Mouse (Mus musculus) kidney, postnatal 10 days (tissue): ENCODE measurements around the gene Polr1c.

ENCODE experiments used
- DNase-seq: peaks from one replicate; pipeline ENCODE4 v3.0.0; 2021; ENCODE audit warnings: mixed read lengths

Polr1c gene

DNA sequence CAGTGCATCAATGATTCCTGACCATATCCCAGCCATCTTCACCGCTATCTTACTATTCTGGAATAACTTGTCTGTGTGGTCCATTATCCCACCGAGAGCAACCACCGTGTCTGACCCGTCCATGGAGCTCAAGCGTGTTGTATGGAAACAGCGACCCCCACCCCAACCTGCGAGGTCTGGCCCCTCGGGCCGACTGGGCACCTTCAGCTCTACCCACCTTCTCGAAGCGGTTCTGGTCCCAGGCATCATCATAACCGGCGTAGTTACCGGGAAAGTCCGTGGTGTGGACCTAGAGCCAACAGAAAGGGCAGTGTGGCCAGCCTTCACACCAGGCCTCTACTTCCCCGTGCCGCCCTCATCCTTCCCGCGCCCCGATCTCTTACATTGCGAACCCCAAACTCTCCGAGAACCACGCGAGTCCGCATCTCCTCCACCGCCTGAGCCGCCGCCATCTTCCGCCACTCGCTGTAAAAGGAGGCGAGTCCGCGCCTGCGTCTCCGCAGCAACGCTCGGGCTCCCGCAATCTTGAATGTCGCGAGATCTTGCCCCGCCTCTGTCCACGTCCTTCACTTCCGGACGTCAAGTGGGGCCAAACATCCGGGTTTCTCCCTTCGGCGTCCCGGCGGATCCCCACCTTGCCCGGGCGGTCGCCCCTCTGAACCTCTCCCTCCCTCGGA lies at the start of gene Polr1c, which contains the start of gene Yipf3:
Gene Polr1c, minus strand, starts transcription at position 543 of the 677 bp plus-strand sequence.
Gene Yipf3, plus strand, starts transcription at position 569 of the 677 bp plus-strand sequence.
- DNase-seq: peak; percentile 98

DNA sequence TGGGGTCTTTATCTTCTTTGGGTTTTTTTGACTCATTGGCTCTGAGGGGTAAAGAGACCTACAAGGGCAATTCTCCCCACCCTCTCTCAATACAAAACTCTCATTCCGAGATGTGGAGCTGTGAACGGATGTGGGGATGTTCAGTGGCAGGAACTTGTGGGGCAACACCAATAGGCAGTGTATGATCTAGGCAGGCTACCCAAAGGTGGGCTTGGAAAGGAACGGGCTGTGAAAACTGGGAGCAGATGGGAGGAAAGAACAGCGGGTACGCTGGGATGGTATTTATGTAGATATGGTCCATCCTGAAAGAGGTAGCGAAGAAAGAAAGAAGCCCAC lies 49.1 kb upstream of the Polr1c start:
- DNase-seq: no peak

DNA sequence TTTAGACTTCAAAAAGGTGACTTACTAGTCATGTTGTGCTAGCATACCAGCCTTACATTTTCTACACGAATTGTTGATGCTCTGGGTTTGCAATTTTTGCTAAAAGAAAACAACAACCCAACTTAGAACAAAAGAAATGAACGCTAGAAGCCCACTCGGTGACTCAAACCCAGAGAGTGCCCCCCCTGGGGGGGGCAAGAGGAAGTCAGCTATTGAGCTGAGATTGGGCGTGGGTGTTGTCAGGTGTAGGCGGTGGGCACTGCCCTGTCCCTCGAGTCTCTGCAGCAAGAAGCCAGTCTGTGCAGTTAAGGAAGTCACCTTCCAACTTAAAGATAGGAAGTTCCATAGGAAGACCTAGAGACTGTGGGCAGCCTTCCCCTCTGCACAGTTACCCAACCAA lies 48.7 kb upstream of the Polr1c start:
- no peak for DNase-seq

DNA sequence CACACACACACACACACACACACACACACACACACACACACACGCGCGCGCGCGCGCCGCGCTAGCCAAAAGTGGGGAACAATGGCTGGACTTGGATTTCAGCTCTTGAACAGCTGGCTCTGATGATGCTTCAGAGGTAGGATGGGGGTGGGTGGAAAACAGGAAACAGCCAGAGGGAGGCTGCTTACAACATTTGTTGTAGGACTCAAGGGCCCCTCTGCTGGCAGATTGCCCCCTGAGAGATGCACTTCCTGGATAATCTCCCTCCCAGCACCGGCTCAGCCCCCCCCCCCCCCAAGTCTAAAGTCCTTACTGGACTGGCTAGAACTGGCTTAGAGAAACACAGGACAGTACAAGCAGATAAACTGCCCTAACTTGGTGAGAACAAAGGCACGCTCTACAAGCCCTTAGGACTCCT lies 39.8 kb upstream of the Polr1c start:
- DNase-seq: peak; percentile 92

DNA sequence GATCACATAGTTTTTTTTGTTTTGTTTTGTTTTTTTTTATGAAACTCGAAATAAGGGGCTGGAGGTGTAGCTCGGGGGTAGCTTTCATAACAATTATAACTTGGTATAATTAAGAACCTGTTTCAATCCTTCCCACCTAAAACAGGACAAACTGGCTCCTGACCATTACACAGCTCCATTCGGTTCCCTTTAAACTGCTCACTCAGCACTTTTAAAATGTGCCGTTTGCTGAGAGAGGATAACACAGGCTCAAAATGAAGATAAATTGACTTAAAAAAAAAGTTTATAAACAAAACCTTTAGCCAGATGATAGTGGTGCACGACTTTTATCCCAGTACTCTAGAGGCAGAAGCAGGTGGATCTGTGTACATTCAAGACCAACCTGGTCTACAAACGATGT lies 37.6 kb upstream of the Polr1c start:
- DNase-seq: no peak

DNA sequence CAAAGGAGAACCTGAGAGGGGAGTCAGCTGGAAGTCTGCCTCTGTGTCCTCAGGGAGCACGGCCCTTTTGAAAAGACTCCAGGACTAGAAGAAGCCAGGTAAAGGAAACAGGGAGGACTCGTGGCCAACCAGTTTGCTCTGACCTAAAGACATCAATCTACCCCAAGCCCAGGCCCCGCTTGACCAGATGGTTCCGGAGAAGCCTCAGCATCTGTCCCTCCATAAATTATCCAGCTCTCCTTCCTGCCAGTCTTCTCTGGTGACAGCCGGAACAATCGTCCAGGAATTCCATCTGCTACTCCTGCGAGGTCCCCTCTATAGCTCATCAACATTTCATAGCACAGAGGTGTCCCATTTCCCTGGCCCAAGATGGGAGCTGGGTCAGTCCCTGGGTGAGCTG lies 36.8 kb upstream of the Polr1c start:
- no peak for DNase-seq

DNA sequence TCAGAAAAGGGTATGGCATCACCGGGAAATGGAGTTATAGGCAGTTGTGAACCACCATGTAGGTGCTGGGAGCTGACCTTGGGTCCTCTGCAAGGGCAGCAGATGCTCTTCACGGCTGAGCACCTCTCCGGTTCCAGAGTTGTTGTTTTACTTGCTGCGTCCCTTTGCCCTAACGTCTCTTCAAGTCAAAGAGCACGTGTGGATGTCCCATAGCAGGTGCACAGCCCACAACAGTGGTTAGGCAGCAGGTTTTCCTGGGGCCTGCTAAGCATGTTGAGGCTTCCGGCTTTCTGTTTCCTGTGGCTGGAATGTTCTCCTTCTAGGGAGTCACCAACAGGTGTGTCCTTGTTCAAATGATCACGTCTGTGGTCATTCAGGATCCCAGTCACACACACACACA lies 36.1 kb upstream of the Polr1c start:
- DNase-seq: no peak

DNA sequence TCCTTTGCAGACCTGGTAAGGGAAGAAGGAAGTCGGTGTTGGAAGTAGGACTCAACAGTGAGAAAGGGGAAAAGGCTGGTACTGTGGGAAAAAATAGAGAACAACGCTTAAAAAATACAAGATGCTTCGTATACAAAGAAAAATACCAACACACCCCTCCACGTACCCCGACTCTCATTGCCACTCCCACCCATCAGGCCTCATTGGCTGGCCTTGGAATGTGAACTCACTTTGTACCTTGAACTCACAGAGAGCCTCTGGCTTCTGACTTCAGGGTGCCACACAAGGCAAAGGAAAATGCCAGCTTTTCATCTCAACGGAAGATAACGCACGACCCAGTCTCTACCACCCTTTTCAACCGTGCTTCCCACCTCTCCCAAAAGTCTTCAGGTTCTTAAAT lies 35.3 kb upstream of the Polr1c start:
- DNase-seq: no peak

DNA sequence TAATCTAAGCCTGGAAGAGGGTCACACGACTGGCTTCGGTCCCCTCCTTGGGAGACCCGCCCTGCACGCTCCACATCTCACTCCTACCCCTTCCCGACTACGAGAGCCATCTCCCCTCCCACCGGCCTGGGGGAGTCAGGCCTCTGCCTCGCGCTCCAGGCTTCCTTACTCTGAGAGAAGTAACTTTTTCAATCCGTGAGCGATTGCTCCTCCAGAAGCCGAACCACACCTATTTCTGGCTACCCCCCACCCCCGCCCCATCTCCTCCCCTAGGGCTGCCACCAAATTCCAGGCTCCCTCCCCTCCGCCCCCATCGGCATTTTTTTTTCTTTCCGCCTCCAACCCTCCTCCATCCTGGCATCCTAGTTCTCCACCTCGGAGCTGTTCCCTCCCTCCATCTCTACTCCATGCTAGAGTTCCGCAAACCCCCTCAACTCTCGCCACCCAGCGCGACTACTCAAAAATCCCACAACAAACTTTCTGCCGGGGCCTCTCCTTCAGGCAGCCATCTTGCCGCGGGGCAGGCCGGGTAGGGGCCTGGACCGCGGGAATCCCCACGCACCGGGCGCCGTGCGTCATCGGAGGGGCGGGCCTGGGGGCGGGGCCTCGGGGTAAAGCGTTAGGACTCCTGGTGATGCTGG lies 34.7 kb upstream of the Polr1c start, which contains the start of gene Tjap1:
Gene Tjap1, minus strand, starts transcription at position 544 of the 641 bp plus-strand sequence.
- DNase-seq: peak; percentile 96

DNA sequence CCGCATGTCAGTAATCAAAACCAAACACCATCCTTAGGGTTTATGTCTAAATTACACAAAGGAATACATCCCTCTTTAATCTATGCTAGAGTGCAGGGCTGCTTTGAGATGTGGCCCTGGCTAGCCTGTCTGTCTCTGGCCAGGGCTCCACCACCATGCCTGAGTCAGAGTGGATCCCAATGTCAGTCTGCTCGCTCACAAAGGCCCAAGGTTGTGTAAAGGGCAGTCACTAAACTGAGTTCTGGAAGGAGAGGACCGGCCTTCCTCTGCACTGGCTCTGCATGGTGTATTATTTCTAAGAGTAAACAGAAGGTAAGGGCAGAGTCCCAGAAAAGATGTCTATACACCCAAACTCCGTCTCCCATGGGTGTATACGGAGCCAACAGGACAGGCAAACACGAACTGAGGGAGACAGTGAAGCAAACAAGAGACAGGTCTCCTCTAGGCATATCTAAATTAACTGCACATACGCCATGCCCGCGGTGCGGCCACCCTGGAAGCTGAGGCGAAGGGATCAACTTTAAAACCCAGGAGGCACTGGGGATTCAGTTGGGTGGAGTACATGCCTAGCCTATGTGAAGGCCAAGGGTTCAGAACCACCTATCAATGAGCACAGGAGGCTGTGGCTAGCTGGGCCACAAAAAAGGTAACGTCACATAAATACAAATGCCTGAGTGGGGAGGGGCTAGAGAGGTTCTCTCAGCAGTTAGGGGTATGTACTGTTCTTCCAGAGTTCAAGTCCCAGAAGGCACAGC lies 30.3 kb upstream of the Polr1c start:
- DNase-seq: no peak

DNA sequence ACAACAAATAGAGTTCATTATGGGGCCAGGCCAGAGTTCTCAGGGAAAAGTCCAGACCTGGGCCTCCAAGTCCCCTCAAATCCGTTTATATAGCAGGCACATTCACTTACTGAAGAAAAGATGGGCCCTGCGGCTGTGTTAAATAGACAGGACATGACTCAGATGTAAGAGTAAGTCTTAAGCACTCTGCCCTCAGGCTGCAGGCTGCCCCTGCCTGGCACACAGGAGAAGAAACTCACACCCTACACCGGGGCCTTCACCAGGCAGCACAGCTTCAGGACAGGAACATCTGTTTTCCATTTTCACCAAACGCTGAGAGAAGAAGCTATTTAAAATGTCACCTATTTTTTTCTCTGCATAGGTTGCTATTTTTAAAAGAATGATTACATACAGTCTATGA lies 29.7 kb upstream of the Polr1c start:
- no peak for DNase-seq

DNA sequence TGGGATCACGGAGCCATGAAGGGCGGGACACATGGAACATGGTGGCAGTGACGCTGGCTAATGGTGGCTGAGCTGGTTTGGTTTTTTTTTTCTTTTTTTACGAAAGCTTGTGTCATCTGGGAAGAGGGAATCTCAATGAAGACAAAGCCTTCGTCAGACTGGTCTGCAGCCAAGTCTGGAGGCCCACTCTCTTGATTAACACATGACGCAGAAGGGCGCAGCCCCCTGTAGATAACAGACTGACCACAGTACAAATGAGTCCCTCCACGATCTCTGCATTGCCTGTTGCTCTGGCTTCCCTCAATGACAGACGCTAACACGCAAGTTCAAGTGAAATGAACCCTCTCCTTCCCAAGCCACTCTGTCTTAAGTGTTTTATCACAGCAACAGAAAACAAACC lies 27.7 kb upstream of the Polr1c start:
- DNase-seq: no peak

DNA sequence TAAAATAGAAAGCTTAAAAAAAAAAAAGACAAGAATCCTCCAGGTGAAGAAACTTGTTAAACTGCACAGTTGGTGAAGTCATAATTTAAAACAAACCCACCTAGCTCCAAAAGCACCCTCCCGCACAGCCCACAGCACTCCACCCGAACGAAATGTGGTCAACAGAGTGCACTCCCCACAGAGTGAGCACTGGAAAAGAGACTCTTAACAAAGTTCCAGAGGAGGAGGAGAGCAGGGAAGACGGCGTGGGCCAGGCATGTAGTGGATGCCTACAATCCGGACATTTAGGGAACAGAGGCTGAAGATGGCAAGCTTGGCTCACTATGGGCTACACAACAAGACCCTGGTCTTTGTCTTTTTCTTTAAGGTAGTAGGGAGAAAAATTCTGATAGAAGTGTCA lies 27.2 kb upstream of the Polr1c start:
- no peak for DNase-seq

DNA sequence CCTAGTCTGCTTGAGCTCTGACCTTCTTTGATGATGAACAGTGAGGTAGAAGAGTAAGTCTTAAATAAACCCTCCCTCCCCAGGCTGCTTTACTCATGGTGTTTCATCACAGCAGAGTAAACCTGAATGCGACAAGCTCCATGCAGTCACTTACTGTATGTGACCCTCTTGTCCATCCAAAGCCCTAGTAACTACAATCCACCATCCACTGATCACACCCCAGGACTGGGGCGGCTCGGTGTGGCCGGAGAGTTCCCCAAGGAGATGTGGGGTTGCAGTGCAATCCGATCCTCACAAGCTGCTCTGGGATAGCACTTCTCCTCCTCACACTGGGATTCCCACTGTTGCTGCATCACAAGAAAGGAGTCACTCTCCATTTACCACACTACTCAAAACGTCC lies 26.6 kb upstream of the Polr1c start:
- DNase-seq: no peak

DNA sequence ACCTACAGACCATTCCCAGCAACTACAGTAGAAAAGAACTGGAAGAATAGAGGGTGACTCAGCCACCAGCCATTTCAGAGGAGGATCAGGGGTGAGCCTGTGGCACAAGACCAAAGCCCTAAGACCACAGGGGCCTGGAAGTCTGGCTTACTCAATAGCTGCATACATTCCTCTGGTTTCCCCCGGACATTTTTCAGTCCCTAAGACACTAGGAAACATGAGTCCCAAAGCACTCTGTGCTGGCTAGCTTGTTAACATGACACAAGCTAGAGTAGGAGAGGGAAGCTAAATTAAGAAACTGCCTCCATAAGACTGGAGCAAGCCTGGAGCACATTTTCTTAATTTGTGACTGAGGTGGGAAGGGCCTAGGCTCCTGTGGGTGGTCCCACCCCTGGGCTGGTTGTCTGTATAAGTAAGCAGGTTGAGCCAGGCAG lies 26.0 kb upstream of the Polr1c start:
- DNase-seq: no peak

DNA sequence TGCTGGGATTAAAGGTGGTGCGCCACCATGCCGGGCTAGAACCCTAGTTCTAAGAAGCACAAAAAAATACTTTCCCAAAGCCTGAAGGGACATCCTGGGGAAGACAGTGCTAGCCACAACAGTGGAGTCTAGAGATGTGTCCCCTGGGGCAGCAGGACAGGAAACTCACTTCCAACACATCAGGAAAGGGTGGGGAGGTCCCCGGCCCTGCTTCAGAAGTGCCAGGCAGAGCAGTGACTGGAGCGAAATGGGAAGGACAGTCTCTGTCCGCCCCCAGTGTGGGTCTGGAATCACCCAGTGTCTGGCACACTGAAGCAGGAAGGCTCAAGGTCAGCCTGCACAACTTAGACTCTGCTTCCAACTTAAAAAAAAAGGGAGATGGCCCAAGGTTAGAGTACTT lies 24.8 kb upstream of the Polr1c start:
- DNase-seq: peak; percentile 60

DNA sequence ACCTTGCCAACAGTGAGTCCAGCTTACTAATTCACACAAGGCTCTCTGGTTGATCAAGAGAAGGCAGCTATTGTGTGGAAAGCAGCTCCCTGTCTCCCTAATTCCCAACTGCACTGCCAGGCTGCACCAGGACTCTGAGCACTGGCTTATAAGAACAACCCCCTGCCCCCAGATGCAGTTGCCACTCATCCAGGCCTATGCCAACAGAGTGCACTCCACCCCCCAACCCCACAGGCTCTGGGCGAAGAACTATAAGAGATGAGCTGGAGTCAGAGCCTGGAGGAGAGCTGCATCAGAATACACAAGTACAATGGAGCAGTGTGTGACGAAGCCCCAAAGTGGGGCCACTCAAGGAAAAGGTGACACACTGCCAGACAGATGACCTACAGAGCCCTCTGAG lies 24.2 kb upstream of the Polr1c start:
- DNase-seq: no peak

DNA sequence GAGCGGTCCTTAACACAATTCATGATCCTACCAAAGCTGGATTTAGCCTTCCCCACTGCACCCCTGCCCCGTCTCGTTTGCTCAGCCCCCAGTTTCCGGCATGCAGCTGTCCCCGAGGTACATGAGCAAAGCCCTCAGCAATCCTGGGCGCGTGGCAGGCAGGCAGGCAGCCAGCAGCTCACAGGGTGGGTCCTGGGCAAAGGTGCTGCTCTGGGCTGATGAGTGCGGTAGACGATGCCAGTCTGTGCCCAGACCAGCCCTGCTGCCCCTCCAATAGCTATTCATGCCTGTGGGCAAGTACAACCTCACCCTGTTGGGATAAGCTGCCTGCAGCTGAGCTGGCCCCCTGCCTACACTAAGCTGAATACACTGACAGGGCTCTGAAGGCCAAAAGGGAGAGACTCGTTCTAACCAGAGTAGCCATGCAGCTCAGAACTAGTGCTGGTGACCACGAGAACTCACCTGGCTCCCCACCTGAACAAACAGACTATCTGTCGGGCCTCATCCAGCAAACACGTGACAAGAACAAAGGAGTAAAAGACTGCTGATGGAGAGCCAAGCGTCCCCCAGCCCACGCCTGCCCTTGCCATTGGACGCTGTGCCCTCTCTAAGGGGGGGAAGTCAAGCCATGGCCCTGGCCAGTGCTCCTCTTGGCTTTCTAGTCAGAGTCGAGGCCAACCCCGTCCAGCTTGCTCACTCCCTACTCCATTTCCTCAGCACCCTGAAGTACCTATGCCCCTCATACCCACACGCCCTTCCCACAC lies 22.1 kb upstream of the Polr1c start:
- peak; percentile 58 for DNase-seq

DNA sequence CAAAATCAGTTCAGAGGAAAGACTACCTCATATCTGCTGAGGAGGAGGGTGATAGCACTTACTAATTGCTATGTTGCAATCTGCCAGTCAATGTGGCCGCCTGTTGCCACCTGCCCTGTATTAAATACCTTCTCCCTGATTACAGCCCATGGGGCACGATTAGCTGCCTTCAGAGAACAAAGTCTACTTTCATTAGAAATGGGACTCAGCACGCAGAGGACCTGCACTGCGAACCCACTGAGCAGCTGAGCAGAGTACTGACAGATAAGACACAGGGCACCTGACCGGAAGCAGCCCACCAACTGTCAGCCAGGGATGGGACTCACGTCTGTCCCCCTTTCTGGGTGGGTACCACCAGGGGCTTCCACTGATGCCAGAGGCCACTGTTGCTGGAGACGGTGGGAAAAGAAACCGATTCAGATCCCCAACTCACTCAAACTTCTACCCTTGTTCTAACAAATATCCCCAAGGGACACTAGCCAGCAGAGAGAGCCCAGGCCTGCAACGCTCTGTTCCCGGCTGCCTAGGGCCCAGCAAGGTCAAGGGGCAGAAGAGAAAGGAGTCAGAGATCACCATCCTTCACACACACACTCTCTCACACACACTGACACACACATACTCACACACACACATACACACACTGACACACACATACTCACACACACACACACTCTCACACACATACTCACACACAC lies 20.3 kb upstream of the Polr1c start:
- DNase-seq: no peak

DNA sequence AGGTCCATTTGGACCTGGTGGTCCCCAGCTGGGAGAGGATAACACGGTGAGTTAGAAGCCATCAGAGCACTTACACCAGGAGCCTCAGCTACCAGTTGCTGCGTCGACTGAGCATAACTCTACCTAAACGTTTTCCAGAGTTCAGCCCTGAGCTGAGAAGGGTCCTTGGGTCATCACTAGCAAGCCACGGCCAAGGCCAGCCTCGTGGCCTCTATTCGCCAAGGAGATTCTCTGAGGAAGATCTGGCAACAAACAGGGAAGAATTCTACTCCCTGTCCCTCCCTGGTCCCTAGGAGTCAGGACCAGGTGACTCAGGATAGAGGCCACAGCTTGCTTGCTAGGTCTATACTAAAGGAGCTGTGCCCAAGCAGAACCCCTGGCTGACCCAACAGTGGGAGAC lies 19.7 kb upstream of the Polr1c start:
- no peak for DNase-seq

DNA sequence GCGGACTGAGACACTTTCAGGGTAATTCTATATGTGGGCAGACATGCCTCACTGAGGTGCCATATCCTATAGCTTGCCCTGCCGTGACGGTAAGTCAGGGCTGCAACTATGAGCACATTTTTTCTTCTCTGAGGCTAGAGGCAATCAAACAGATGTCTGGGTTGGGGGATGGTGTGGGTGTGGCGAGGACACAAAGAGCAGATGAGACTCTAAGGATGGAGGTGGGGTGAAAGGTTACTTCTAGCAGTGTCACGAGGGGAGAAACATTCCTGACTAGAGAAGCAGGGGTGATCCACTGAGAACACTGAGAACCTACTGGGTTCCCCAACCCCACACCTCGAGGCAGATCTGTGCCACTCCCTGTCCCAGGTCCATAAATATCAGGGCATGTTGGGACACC lies 19.1 kb upstream of the Polr1c start:
- no peak for DNase-seq

DNA sequence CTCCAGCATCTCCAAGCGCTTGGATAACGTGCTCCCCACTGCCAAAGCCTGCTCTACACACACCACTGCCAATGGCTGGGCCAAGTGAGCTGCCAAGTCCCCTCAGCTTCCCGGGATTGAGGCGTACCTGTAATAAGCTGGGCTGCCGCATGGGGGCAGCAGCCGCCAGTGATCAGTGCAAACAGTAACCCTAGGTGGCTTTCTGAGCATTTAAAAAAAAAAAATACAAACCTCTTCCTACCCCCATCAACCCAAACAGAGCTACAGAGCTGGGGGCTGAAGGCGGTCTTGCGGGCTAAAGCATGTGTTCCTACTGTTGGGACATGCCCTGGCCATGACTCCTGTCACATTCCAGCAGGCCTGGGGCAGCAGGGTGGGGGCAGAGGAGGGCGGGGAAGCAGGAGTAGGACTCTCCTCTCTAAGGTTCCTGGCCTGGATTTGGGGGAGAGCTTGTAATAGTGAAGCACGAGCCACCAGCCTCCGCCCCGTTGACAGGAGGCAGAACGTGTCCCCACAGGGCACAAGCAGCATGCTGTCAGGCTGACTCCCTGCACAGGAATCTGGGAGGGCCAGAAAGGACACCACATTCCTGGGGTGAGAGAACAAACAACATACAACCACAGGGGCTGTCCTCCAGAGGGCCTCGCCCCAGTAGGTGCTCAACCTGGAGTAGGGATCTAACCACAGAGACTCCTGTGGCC lies 18.2 kb upstream of the Polr1c start:
- peak; percentile 89 for DNase-seq
